Mouse (Mus musculus): ENCODE results near the gene Shq1. TPM values are rescaled to one million over a fixed set of nuclear protein-coding genes. Genes with fewer than 3 reads are reported as not detected.

Shq1 gene
- polyA plus RNA-seq, 1 experiment: 6.3 TPM

GRCm38 (mm10) chr6:100528556-100528955, 142.4 kb downstream of the Shq1 start:
- TF ChIP-seq POLR2A (IDR thresholded peaks at IDR 0.05; ENCODE audit: low read depth, low read length): no peak
- no peak for TF ChIP-seq CTCF (IDR thresholded peaks at IDR 0.05; ENCODE audit: borderline replicate concordance, insufficient read depth, low read length)
- Histone ChIP-seq H3K4me3 (ENCODE audit: insufficient read depth, low read length) (no peak overlapping the region), H3K4me1 (ENCODE audit: control insufficient read depth, insufficient read depth, low read length) (peaks cover 4% of the 10 kb centered on the region; the same call in 1 of the 2 replicates)

DNA sequence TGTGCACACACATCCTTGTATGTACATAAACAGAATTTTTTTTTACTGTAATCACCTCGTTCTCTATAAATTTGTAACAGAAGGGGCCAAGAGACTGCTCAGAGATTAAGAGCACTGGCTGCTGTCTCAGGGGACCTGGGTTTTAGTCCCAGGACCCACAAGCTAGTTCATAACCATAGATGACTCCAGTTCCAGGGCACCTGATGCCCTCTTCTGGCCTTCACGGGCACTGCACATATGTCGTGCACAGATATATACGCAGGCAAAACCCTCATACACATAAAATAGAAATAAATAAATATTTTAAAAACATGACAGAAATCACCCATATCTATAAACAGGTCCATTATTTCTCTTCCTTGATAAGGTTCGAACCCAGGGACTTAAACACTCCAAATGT, 143.0 kb downstream of the Shq1 start:
- H3K4me1 ChIP-seq (ENCODE audit: control insufficient read depth, insufficient read depth, low read length): peaks cover 4% of the 10 kb centered on the region; the same call in 1 of the 2 replicates
- H3K27ac ChIP-seq (ENCODE audit: insufficient read depth, low read length): no peak overlapping the region
- no peak for TF ChIP-seq POLR2A (IDR thresholded peaks at IDR 0.05; ENCODE audit: low read depth, low read length)
- peak; percentile 49; the same call in 1 of the 2 replicates for TF ChIP-seq CTCF (IDR thresholded peaks at IDR 0.05; ENCODE audit: borderline replicate concordance, insufficient read depth, low read length)

More at GRCm38 (mm10) chr6:100528556-100528955, 142.4 kb downstream of the Shq1 start:
- H3K27ac ChIP-seq (ENCODE audit: insufficient read depth, low read length): no peak overlapping the region

GRCm38 (mm10) chr6:100527161-100527560, 143.8 kb downstream of the Shq1 start:
- Histone ChIP-seq H3K4me3 (ENCODE audit: insufficient read depth, low read length) (no peak overlapping the region), H3K27ac (ENCODE audit: insufficient read depth, low read length) (no peak overlapping the region), H3K4me1 (ENCODE audit: control insufficient read depth, insufficient read depth, low read length) (peaks cover 4% of the 10 kb centered on the region; the same call in 1 of the 2 replicates)
- TF ChIP-seq CTCF (IDR thresholded peaks at IDR 0.05; ENCODE audit: borderline replicate concordance, insufficient read depth, low read length): no peak
- no peak for TF ChIP-seq POLR2A (IDR thresholded peaks at IDR 0.05; ENCODE audit: low read depth, low read length)

More for the DNA sequence above, 143.0 kb downstream of the Shq1 start:
- H3K4me3 ChIP-seq (ENCODE audit: insufficient read depth, low read length): no peak overlapping the region

DNA sequence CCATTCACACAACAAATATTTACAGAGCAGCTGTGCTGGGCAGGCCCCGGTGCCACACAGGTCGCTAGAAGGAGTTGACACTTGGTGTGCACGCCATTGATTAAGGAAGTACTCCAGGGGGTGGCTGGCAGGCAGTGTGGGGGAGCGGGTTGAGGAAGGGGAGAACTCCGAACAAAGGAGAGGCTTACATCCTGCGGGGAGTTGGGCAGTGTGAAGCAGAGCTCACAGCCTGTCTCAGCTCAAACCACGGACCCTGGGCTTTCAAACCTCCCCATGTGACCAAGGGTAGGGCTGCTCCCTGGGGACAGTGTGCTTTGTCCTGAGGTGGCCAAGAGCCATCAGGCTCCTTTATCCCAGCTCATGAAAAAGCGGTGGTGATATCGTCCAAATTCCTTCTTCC, 144.9 kb downstream of the Shq1 start:
- H3K4me1 ChIP-seq (ENCODE audit: control insufficient read depth, insufficient read depth, low read length): peaks cover 4% of the 10 kb centered on the region; the same call in 1 of the 2 replicates
- H3K27ac ChIP-seq (ENCODE audit: insufficient read depth, low read length): no peak overlapping the region
- TF ChIP-seq CTCF (IDR thresholded peaks at IDR 0.05; ENCODE audit: borderline replicate concordance, insufficient read depth, low read length) (no peak), POLR2A (IDR thresholded peaks at IDR 0.05; ENCODE audit: low read depth, low read length) (no peak)
- H3K4me3 ChIP-seq (ENCODE audit: insufficient read depth, low read length): no peak overlapping the region

DNA sequence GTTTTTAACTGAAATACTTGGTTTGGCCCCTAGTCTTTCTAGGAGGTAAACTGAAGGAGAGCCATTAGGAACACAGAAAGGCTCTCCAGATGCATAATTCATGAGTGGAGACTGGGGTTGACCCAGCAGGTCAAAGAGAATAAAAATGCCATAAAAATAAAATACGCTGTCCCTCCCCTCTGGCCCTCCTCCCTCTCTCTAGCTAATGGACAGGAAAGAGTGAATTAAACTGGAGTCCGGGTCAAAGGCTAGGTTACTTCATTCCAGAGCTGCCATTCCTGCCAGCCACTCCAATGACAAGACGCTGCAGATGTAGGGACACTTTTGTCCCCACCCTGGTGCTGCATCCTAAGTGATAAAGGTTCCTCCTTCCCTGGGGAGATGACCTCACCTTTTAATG, 145.5 kb downstream of the Shq1 start:
- TF ChIP-seq CTCF (IDR thresholded peaks at IDR 0.05; ENCODE audit: borderline replicate concordance, insufficient read depth, low read length) (no peak), POLR2A (IDR thresholded peaks at IDR 0.05; ENCODE audit: low read depth, low read length) (no peak)
- Histone ChIP-seq H3K4me3 (ENCODE audit: insufficient read depth, low read length) (no peak overlapping the region), H3K27ac (ENCODE audit: insufficient read depth, low read length) (no peak overlapping the region), H3K4me1 (ENCODE audit: control insufficient read depth, insufficient read depth, low read length) (peaks cover 4% of the 10 kb centered on the region; the same call in 1 of the 2 replicates)

DNA sequence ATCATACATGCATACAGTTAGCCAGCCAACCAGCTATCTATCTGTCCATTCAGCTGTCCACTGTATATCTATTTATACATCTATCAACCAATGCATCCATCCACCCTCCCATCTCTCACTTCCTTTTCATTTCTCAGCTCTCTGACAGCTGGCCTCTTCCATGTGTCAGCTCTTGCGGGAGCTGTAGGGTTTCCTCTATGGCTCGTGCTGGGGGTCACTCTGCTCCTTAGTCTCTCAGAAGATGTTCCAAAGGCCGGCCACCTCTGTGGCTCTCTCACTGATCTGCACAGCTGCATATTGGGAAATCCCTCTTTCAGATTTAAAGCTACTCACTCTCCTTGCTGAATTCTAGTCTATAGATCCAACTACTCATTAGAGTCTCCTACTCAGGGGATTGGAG, 148.5 kb downstream of the Shq1 start:
- TF ChIP-seq POLR2A (IDR thresholded peaks at IDR 0.05; ENCODE audit: low read depth, low read length): no peak
- no peak for TF ChIP-seq CTCF (IDR thresholded peaks at IDR 0.05; ENCODE audit: borderline replicate concordance, insufficient read depth, low read length)
- Histone ChIP-seq H3K4me3 (ENCODE audit: insufficient read depth, low read length) (no peak overlapping the region), H3K4me1 (ENCODE audit: control insufficient read depth, insufficient read depth, low read length) (peaks cover 4% of the 10 kb centered on the region; the same call in 1 of the 2 replicates), H3K27ac (ENCODE audit: insufficient read depth, low read length) (no peak overlapping the region)

- TF ChIP-seq CTCF (IDR thresholded peaks at IDR 0.05; ENCODE audit: borderline replicate concordance, insufficient read depth, low read length): no peak
- TF ChIP-seq POLR2A (IDR thresholded peaks at IDR 0.05; ENCODE audit: low read depth, low read length): no peak
- H3K4me1 ChIP-seq (ENCODE audit: control insufficient read depth, insufficient read depth, low read length): peaks cover 4% of the 10 kb centered on the region; the same call in 1 of the 2 replicates
- H3K27ac ChIP-seq (ENCODE audit: insufficient read depth, low read length): no peak overlapping the region
- H3K4me3 ChIP-seq (ENCODE audit: insufficient read depth, low read length): no peak overlapping the region
These were observed 149.2 kb downstream of the Shq1 start for GRCm38 (mm10) chr6:100521615-100522398.

DNA sequence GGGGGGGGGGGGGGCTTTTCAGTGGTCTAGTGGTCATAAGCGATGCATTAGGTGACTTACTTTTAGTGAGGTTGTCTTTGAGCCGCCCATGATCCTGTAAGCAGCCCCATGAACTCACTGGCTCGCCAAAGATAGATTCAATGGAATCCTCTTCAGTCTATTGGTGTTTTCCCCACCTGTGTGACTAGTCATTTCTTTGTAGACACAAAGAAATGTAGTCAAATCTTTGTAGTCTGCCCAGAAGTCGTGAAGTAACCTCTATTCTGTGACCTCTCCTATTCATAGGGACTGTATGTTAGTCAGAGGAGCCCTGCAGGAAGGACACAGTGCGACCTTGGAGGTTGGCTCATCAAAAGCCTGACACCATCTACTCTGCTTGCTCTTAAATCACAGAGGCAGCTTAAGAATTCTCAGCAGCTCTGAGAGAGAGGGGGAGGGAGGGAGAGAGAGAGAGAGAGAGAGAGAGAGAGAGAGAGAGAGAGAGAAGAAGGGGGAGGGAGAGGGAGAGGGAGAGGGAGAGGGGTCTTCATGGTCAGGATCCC, 150.3 kb downstream of the Shq1 start:
- H3K27ac ChIP-seq (ENCODE audit: insufficient read depth, low read length): no peak overlapping the region
- no peak for TF ChIP-seq CTCF (IDR thresholded peaks at IDR 0.05; ENCODE audit: borderline replicate concordance, insufficient read depth, low read length)
- TF ChIP-seq POLR2A (IDR thresholded peaks at IDR 0.05; ENCODE audit: low read depth, low read length): no peak
- H3K4me3 ChIP-seq (ENCODE audit: insufficient read depth, low read length): no peak overlapping the region
- no peaks in the 10 kb centered on the region for H3K4me1 ChIP-seq (ENCODE audit: control insufficient read depth, insufficient read depth, low read length)

- Histone ChIP-seq H3K27ac (ENCODE audit: insufficient read depth, low read length) (no peak overlapping the region), H3K4me3 (ENCODE audit: insufficient read depth, low read length) (no peak overlapping the region), H3K4me1 (ENCODE audit: control insufficient read depth, insufficient read depth, low read length) (no peaks in the 10 kb centered on the region)
- TF ChIP-seq POLR2A (IDR thresholded peaks at IDR 0.05; ENCODE audit: low read depth, low read length): no peak
These were observed 151.1 kb downstream of the Shq1 start for GRCm38 (mm10) chr6:100519837-100520236.

Other genes starting within 250 kb of the Shq1 start
- 36.4 and 73.4 TPM in 2 replicates for gene Gxylt2, start 33.6 kb upstream of the Shq1 start, polyA plus RNA-seq (2011; ENCODE audit: insufficient read length, low read depth, missing spikeins)
- gene Ppp4r2, start 162.5 kb upstream of the Shq1 start, polyA plus RNA-seq (2011; ENCODE audit: insufficient read length, low read depth, missing spikeins): 136 and 155 TPM in 2 replicates